Mouse (Mus musculus): Measurements from ENCODE around the gene Clip2. TPM values are rescaled to one million over a fixed set of nuclear protein-coding genes. Genes with fewer than 3 reads are reported as not detected.

Clip2 gene
- polyA plus RNA-seq, 1 experiment from 2014 or later: 15.3 TPM

GRCm38 (mm10) chr5:134560071-134560449 lies 7.8 kb upstream of the Clip2 start, which contains the start of gene Syna:
Gene Syna (minus strand): TSS chr5:134560171.
- H3K4me3 ChIP-seq (replicated peaks): no peak within 1 kb of the TSS
- ATAC-seq: no peak
- H3K4me1 ChIP-seq (replicated peaks): peaks cover 12% of the 10 kb centered on the region
- WGBS: 91% methylated on average over 7 of the region's 7 CpGs
- H3K4me2 ChIP-seq (replicated peaks): no peak within 1 kb of the TSS
- H3K27me3 ChIP-seq: no peaks in the 10 kb centered on the region
- no peak within 1 kb of the TSS for H3K27ac ChIP-seq
- H3K9me3 ChIP-seq: peaks cover 3% of the 10 kb centered on the region; the same call in 1 of the 2 replicates
- no peaks in the 10 kb centered on the region for H3K36me3 ChIP-seq
- H3K9ac ChIP-seq (replicated peaks): no peak within 1 kb of the TSS

DNA sequence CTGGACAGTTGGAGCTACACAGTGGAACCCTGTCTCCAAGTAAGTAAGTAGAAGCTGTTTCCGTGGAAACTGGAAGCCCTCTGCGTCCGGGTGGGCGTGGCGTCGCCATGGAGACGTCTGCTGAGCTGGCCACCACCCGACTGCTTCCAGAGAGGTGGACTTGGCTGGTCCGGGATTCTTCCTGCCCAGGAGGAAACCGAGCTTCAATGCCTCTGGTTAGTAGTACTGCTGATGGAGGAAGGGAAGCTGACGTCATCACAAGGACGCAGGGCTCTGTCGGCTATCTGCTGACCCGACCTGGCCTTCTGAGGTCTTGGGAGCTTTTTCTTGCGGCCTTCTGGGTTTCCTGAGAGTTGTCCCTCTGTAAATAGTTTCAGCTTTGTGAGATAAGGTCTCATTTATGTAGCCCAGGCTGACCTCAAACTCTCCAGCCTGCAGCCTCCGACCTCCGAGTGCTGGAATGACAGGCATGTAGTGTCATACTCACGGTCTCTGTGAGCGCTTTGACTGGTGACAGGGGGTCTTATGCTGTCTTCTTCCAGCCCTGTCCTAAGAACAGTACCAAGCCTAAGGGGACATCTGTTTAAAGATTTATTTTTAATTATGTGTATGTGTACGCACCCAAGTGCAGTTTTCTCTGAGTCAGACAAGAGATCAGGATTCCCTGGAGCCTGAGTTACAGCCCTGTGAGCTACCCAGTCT lies 3.4 kb upstream of the Clip2 start:
- ATAC-seq: 0 out of 2 replicates have a peak, but pooled peaks have one; percentile 1
- H3K36me3 ChIP-seq: no peaks in the 10 kb centered on the region
- 0 out of 2 replicates have a peak overlapping the region, but pooled peaks have one; percentile 12 for H3K27ac ChIP-seq
- 12% methylated on average over 20 of the region's 20 CpGs for WGBS
- H3K27me3 ChIP-seq: no peaks in the 10 kb centered on the region
- no peak overlapping the region; the same call in 1 of the 2 replicates for H3K4me3 ChIP-seq (replicated peaks)
- H3K9ac ChIP-seq (replicated peaks): 0 out of 2 replicates have a peak overlapping the region, but pooled peaks have one; percentile 6
- H3K9me3 ChIP-seq: peaks cover 3% of the 10 kb centered on the region; the same call in 1 of the 2 replicates
- H3K4me1 ChIP-seq (replicated peaks): peaks cover 31% of the 10 kb centered on the region
- peak overlapping the region; percentile 39 for H3K4me2 ChIP-seq (replicated peaks)

- 90% methylated on average over 5 of the region's 5 CpGs for WGBS
- Histone ChIP-seq H3K9ac (replicated peaks) (no peak overlapping the region), H3K4me2 (replicated peaks) (no peak overlapping the region), H3K36me3 (no peaks in the 10 kb centered on the region), H3K4me1 (replicated peaks) (peaks cover 46% of the 10 kb centered on the region), H3K4me3 (replicated peaks) (no peak overlapping the region), H3K27ac (no peak overlapping the region), H3K9me3 (peaks cover 3% of the 10 kb centered on the region; the same call in 1 of the 2 replicates), H3K27me3 (no peaks in the 10 kb centered on the region)
- ATAC-seq: no peak
Measured at GRCm38 (mm10) chr5:134553951-134554546, 1.8 kb upstream of the Clip2 start.

GRCm38 (mm10) chr5:134551233-134552109 lies 763 bp downstream of the Clip2 start:
- H3K4me1 ChIP-seq (replicated peaks): peaks cover 70% of the 10 kb centered on the region
- no peaks in the 10 kb centered on the region for H3K27me3 ChIP-seq
- H3K4me3 ChIP-seq (replicated peaks): peak overlapping the region; percentile 93
- ATAC-seq: peak; percentile 38
- no peaks in the 10 kb centered on the region for H3K36me3 ChIP-seq
- peak overlapping the region; percentile 90 for H3K4me2 ChIP-seq (replicated peaks)
- H3K9me3 ChIP-seq: no peaks in the 10 kb centered on the region
- WGBS: 1% methylated on average over 50 of the region's 52 CpGs
- H3K27ac ChIP-seq: peak overlapping the region; percentile 99
- peak overlapping the region; percentile 99 for H3K9ac ChIP-seq (replicated peaks)

GRCm38 (mm10) chr5:134550836-134551232 lies 1.4 kb downstream of the Clip2 start:
- no peak for ATAC-seq
- H3K4me2 ChIP-seq (replicated peaks): peak overlapping the region; percentile 90
- no peaks in the 10 kb centered on the region for H3K9me3 ChIP-seq
- peak overlapping the region; percentile 93 for H3K4me3 ChIP-seq (replicated peaks)
- H3K36me3 ChIP-seq: no peaks in the 10 kb centered on the region
- peaks cover 69% of the 10 kb centered on the region for H3K4me1 ChIP-seq (replicated peaks)
- 7% methylated on average over 6 of the region's 6 CpGs for WGBS
- peak overlapping the region; percentile 99 for H3K9ac ChIP-seq (replicated peaks)
- H3K27me3 ChIP-seq: no peaks in the 10 kb centered on the region
- H3K27ac ChIP-seq: peak overlapping the region; percentile 99

GRCm38 (mm10) chr5:134549640-134550168 lies 2.5 kb downstream of the Clip2 start:
- 96% methylated on average over 3 of the region's 3 CpGs for WGBS
- Histone ChIP-seq H3K27ac (no peak overlapping the region), H3K36me3 (no peaks in the 10 kb centered on the region), H3K9ac (replicated peaks) (no peak overlapping the region), H3K4me1 (replicated peaks) (peaks cover 64% of the 10 kb centered on the region), H3K9me3 (no peaks in the 10 kb centered on the region), H3K27me3 (no peaks in the 10 kb centered on the region), H3K4me3 (replicated peaks) (peak overlapping the region; percentile 93), H3K4me2 (replicated peaks) (peak overlapping the region; percentile 90)
- ATAC-seq: no peak

DNA sequence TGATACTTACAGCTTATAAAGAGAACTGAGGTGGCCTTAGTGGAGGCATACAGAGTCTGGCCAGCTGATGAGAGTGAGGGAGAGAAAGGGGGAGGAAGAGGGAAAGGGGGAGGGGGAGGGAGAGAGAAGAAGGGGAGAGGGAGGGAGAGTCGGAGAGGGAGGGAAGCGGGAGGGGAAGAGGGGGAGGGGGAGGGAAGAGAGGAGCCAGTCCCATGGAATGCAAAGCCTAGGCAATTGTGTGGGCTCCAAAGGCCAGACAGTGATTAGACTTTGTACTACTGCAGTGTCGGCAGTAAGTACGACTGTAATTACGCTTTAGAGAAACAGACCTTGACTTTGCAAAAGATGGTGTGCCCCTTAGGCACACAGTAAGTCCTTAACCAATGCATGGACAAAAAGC lies 3.9 kb downstream of the Clip2 start:
- H3K9me3 ChIP-seq: no peaks in the 10 kb centered on the region
- peaks cover 67% of the 10 kb centered on the region for H3K4me1 ChIP-seq (replicated peaks)
- WGBS: 47% methylated on average over 5 of the region's 5 CpGs
- H3K4me3 ChIP-seq (replicated peaks): no peak overlapping the region
- no peak overlapping the region for H3K9ac ChIP-seq (replicated peaks)
- peaks cover 5% of the 10 kb centered on the region for H3K36me3 ChIP-seq
- H3K27ac ChIP-seq: no peak overlapping the region
- no peak for ATAC-seq
- H3K27me3 ChIP-seq: no peaks in the 10 kb centered on the region
- peak overlapping the region; percentile 13; the same call in 1 of the 2 replicates for H3K4me2 ChIP-seq (replicated peaks)

- no peak for ATAC-seq
- Histone ChIP-seq H3K36me3 (peaks cover 5% of the 10 kb centered on the region), H3K27me3 (no peaks in the 10 kb centered on the region), H3K4me1 (replicated peaks) (peaks cover 63% of the 10 kb centered on the region), H3K9ac (replicated peaks) (no peak overlapping the region), H3K4me2 (replicated peaks) (no peak overlapping the region), H3K9me3 (no peaks in the 10 kb centered on the region), H3K27ac (no peak overlapping the region), H3K4me3 (replicated peaks) (no peak overlapping the region)
- 82% methylated on average over 7 of the region's 7 CpGs for WGBS
Measured at GRCm38 (mm10) chr5:134546790-134547189, 5.4 kb downstream of the Clip2 start.

DNA sequence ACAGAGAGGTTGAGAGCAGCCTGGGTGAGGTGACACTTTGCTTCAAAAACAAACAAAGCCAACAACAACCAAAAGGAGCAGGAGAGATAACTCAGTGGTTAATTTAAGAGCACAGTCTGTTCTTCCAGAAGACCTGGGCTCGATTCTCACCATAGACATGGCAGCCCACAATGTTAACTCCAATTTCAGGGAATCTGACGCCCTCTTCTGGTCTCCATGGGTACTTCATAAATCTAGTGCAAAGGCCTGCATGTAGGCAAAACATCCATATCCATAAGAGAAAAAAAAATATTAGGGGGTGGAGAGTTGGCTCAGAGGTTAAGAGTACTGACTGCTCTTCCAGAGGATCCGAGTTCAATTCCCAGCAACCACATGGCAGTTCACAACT lies 7.0 kb downstream of the Clip2 start:
- 63% methylated on average over 3 of the region's 3 CpGs for WGBS

DNA sequence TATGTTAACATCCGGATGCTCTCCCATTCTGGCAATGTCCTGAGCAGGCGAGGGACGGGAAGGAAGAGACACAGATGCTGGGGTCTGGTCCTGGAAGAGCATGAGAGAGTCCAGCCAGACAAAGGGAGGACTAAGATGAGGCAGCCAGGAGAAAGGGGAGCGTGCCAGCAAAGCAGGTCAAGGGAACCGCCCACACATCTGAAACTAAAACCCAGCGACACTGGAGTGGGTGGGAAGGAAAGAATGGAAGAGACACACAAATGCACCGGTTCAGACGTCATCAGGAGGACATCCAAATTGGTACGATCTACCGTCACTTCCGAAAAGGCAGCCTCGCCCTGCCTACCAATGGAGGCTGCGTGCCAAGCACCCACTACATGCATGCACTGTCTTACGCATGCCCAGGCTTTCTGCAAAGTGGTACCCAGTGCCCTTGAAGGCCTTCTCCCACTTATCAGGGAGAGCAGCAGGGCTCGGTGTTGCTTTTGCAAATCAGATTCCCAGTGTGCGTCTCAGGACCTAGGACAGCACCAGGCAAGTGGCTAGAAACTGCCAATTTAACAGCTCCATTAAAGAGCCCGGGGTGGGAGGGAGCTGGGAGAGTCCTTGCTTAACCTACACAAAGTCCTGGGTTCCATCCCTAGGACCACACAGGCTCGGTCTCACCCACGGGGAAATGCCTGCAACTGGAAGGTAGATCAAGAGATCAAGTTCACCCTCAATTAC lies 7.6 kb downstream of the Clip2 start:
- H3K27me3 ChIP-seq: no peaks in the 10 kb centered on the region
- no peak overlapping the region for H3K4me2 ChIP-seq (replicated peaks)
- H3K4me1 ChIP-seq (replicated peaks): peaks cover 65% of the 10 kb centered on the region
- ATAC-seq: peak; percentile 27; the same call in 1 of the 2 replicates
- no peak overlapping the region for H3K4me3 ChIP-seq (replicated peaks)
- H3K9me3 ChIP-seq: no peaks in the 10 kb centered on the region
- no peak overlapping the region for H3K9ac ChIP-seq (replicated peaks)
- H3K27ac ChIP-seq: peak overlapping the region; percentile 19; the same call in 1 of the 2 replicates
- H3K36me3 ChIP-seq: peaks cover 5% of the 10 kb centered on the region
- WGBS: 70% methylated on average over 19 of the region's 19 CpGs

More for the DNA sequence above, 7.0 kb downstream of the Clip2 start:
- H3K4me1 ChIP-seq (replicated peaks): peaks cover 65% of the 10 kb centered on the region
- H3K9ac ChIP-seq (replicated peaks): no peak overlapping the region
- no peak overlapping the region for H3K4me3 ChIP-seq (replicated peaks)
- H3K9me3 ChIP-seq: no peaks in the 10 kb centered on the region
- no peaks in the 10 kb centered on the region for H3K27me3 ChIP-seq
- no peak for ATAC-seq
- no peak overlapping the region for H3K4me2 ChIP-seq (replicated peaks)
- H3K27ac ChIP-seq: 0 out of 2 replicates have a peak overlapping the region, but pooled peaks have one; percentile 19
- H3K36me3 ChIP-seq: peaks cover 5% of the 10 kb centered on the region

DNA sequence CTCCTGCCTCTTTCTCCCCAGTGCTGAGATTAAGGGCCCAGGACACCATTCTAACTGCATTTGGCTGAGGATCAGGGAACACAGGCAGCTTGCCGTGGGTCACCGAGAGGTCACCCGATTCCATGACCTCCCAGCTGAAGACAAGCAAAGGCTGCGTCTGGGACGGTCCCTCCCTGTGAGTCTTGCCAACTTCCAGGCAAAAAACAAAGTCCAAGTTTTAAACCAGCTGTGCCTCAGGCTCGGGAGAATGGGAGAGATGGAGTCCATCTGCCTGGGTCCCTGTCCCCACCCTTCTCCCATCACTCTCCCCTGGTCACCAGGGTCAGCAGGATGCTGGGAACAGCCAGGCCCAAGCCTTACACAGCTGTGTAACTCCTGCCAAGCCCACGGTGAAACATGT lies 10.6 kb downstream of the Clip2 start:
- peaks cover 25% of the 10 kb centered on the region for H3K36me3 ChIP-seq
- ATAC-seq: no peak
- H3K4me1 ChIP-seq (replicated peaks): peaks cover 38% of the 10 kb centered on the region
- H3K9me3 ChIP-seq: peaks cover 2% of the 10 kb centered on the region; the same call in 1 of the 2 replicates
- no peak overlapping the region for H3K4me2 ChIP-seq (replicated peaks)
- WGBS: 31% methylated on average over 7 of the region's 7 CpGs
- no peak overlapping the region for H3K9ac ChIP-seq (replicated peaks)
- H3K27ac ChIP-seq: no peak overlapping the region
- no peaks in the 10 kb centered on the region for H3K27me3 ChIP-seq
- no peak overlapping the region for H3K4me3 ChIP-seq (replicated peaks)

All from midbrain, embryonic 13.5 days (tissue).